Mouse (Mus musculus): ENCODE measurements around the gene Cmbl. TPM values are rescaled to one million over a fixed set of nuclear protein-coding genes. Genes with fewer than 3 reads are reported as not detected.

Gene Cmbl
- polyA plus RNA-seq, 1 experiment from 2014 or later, result 5.4 TPM

GRCm38 (mm10) chr15:31530659-31531445 lies 34.3 kb upstream of the Cmbl start, which contains the start of gene March6:
TSS of gene March6 (minus strand) at chr15:31531053.
- ATAC-seq (ENCODE audit: low FRiP score, low TSS enrichment), result peak; percentile 94
- H3K9me3 ChIP-seq (ENCODE audit: control insufficient read depth, low read length), result no peaks in the 10 kb centered on the region
- H3K27ac ChIP-seq (replicated peaks; ENCODE audit: low read depth, low read length), result peak within 1 kb of the TSS; percentile 99
- H3K27me3 ChIP-seq (ENCODE audit: control insufficient read depth, insufficient read depth, low read length), result no peaks in the 10 kb centered on the region
- H3K4me2 ChIP-seq (ENCODE audit: low read length), result peak within 1 kb of the TSS; percentile 82
- peak within 1 kb of the TSS; percentile 90 for H3K4me3 ChIP-seq (replicated peaks; ENCODE audit: low read depth, low read length)
- under 1% methylated on average over 112 of the region's 132 CpGs for WGBS
- H3K4me1 ChIP-seq (ENCODE audit: control insufficient read depth, insufficient read depth, low read length), result peaks cover 21% of the 10 kb centered on the region; the same call in 1 of the 2 replicates
- peak within 1 kb of the TSS; percentile 92 for H3K9ac ChIP-seq (replicated peaks; ENCODE audit: low read length)
- H3K36me3 ChIP-seq (ENCODE audit: control insufficient read depth, insufficient read depth, low read length), result no peaks in the 10 kb centered on the region
- peak; percentile 98 for DNase-seq

GRCm38 (mm10) chr15:31531446-31532330 lies 33.5 kb upstream of the Cmbl start:
- peak overlapping the region; percentile 65 for H3K4me2 ChIP-seq (ENCODE audit: low read length)
- no peaks in the 10 kb centered on the region for H3K27me3 ChIP-seq (ENCODE audit: control insufficient read depth, insufficient read depth, low read length)
- H3K9me3 ChIP-seq (ENCODE audit: control insufficient read depth, low read length), result no peaks in the 10 kb centered on the region
- H3K27ac ChIP-seq (replicated peaks; ENCODE audit: low read depth, low read length), result peak overlapping the region; percentile 99
- DNase-seq (no peak), ATAC-seq (ENCODE audit: low FRiP score, low TSS enrichment) (no peak)
- no peaks in the 10 kb centered on the region for H3K36me3 ChIP-seq (ENCODE audit: control insufficient read depth, insufficient read depth, low read length)
- 27% methylated on average over 16 of the region's 16 CpGs for WGBS
- peaks cover 29% of the 10 kb centered on the region for H3K4me1 ChIP-seq (ENCODE audit: control insufficient read depth, insufficient read depth, low read length)
- H3K9ac ChIP-seq (replicated peaks; ENCODE audit: low read length), result peak overlapping the region; percentile 92
- H3K4me3 ChIP-seq (replicated peaks; ENCODE audit: low read depth, low read length), result peak overlapping the region; percentile 90

DNA sequence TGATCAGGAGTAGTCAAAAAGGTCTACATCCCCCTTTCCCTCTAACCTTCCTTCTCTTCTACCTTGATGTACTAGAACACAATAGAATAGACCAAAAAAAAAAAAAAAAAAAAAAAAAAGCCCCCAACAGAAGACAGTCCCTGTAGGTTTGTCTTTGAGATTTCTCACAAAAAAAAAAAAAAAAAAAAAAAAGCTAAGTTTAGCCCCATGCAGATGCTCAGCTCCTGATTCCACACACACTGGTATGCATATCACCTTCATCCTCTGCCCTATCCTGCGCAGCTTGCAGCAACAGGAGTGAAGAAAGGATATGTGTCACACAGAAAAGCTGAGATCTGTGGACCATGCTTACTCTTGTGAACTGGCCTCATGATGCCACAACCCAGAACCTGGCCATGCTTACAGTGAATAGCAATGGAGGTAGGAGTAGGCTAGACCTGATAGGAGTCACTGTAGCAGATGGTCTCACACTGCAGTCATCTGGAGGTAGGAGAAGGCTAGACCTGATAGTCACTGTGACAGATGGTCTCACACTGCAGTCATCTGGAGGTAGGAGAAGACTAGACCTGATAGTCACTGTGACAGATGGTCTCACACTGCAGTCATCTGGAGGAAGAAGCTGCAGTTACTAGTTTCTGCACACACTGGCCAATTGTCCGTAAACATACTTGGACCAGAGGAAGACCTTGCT lies 32.7 kb upstream of the Cmbl start:
- H3K4me1 ChIP-seq (ENCODE audit: control insufficient read depth, insufficient read depth, low read length), result peaks cover 31% of the 10 kb centered on the region
- 91% methylated on average over 2 of the region's 2 CpGs for WGBS
- H3K9me3 ChIP-seq (ENCODE audit: control insufficient read depth, low read length), result no peaks in the 10 kb centered on the region
- no peak for DNase-seq
- H3K9ac ChIP-seq (replicated peaks; ENCODE audit: low read length), result no peak overlapping the region
- 0 out of 2 replicates have a peak overlapping the region, but pooled peaks have one; percentile 99 for H3K27ac ChIP-seq (replicated peaks; ENCODE audit: low read depth, low read length)
- no peaks in the 10 kb centered on the region for H3K27me3 ChIP-seq (ENCODE audit: control insufficient read depth, insufficient read depth, low read length)
- no peak for ATAC-seq (ENCODE audit: low FRiP score, low TSS enrichment)
- H3K36me3 ChIP-seq (ENCODE audit: control insufficient read depth, insufficient read depth, low read length), result no peaks in the 10 kb centered on the region
- no peak overlapping the region for H3K4me3 ChIP-seq (replicated peaks; ENCODE audit: low read depth, low read length)
- H3K4me2 ChIP-seq (ENCODE audit: low read length), result peak overlapping the region; percentile 65; the same call in 1 of the 2 replicates

DNA sequence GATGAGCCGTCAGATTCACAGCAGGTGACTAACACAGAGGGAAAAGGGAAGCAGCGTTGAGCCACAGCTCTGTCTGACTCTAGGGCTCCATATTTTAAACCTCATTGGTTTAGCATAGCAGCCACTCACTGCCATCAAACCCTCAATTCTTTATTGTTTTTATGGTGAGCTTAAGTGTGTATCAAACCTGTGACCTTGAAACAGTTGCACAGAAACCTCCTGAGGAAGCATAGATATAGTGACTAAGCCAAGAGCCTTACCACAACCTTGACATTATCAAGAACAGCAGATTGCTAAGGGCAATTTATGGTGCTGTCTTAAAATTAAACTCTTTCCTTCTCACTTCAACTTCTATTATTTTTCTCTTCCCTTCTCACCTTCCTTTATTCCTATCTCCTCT lies 31.7 kb upstream of the Cmbl start:
- Histone ChIP-seq H3K27ac (replicated peaks; ENCODE audit: low read depth, low read length) (no peak overlapping the region), H3K27me3 (ENCODE audit: control insufficient read depth, insufficient read depth, low read length) (no peaks in the 10 kb centered on the region), H3K4me2 (ENCODE audit: low read length) (no peak overlapping the region), H3K4me3 (replicated peaks; ENCODE audit: low read depth, low read length) (no peak overlapping the region), H3K9ac (replicated peaks; ENCODE audit: low read length) (no peak overlapping the region), H3K9me3 (ENCODE audit: control insufficient read depth, low read length) (no peaks in the 10 kb centered on the region), H3K36me3 (ENCODE audit: control insufficient read depth, insufficient read depth, low read length) (no peaks in the 10 kb centered on the region), H3K4me1 (ENCODE audit: control insufficient read depth, insufficient read depth, low read length) (peaks cover 28% of the 10 kb centered on the region)
- ATAC-seq (ENCODE audit: low FRiP score, low TSS enrichment), result no peak
- no peak for DNase-seq
- WGBS, result 76% methylated on average over 2 of the region's 2 CpGs

DNA sequence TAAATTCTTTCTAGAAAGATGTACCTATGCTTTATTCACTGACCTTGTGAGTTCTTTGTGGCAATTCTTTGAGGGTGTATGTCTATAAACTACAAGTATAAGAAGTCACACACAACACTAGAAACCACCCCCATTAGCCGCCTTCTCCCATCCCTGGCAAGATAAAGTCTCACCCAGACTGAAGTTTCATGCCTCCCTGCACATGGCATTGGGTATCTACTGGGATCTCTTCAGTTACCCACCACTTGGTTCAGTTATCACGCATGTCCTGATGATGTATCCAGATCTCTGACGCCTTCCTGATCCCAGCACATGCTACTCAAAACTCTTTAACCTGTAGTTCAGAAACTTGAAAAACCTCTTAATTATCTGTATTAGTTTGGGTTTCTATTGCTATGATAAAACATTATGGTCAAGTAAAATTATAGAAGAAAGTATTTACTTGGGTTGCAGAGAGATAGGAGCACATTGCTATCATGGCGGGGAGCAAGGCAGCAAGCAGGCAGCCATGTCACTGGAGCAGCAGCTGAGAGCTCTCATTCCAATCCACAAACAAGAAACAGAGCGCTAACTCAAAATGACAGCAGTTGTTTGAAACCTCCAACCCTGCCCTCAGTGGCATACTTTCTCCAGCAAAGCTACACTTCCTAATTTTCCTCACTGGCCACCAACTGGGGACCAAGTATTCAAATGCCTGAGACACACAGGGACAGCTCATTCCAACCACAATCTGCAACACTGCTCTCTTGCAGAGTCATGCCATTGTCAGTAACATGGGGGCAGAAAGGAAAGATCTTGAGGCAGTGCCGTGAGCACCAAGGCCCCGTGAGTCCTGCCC lies 30.5 kb upstream of the Cmbl start:
- H3K4me1 ChIP-seq (ENCODE audit: control insufficient read depth, insufficient read depth, low read length), result peaks cover 17% of the 10 kb centered on the region
- H3K27ac ChIP-seq (replicated peaks; ENCODE audit: low read depth, low read length), result peak overlapping the region; percentile 42; the same call in 1 of the 2 replicates
- no peaks in the 10 kb centered on the region for H3K27me3 ChIP-seq (ENCODE audit: control insufficient read depth, insufficient read depth, low read length)
- no peak overlapping the region for H3K4me2 ChIP-seq (ENCODE audit: low read length)
- WGBS, result 84% methylated on average over 7 of the region's 7 CpGs
- H3K4me3 ChIP-seq (replicated peaks; ENCODE audit: low read depth, low read length), result no peak overlapping the region
- ATAC-seq (ENCODE audit: low FRiP score, low TSS enrichment), result no peak
- no peak for DNase-seq
- no peak overlapping the region for H3K9ac ChIP-seq (replicated peaks; ENCODE audit: low read length)
- no peaks in the 10 kb centered on the region for H3K9me3 ChIP-seq (ENCODE audit: control insufficient read depth, low read length)
- no peaks in the 10 kb centered on the region for H3K36me3 ChIP-seq (ENCODE audit: control insufficient read depth, insufficient read depth, low read length)

- WGBS, result 17% methylated on average over 8 of the region's 8 CpGs
- H3K27me3 ChIP-seq (ENCODE audit: control insufficient read depth, insufficient read depth, low read length), result no peaks in the 10 kb centered on the region
- DNase-seq, result peak; percentile 14
- H3K36me3 ChIP-seq (ENCODE audit: control insufficient read depth, insufficient read depth, low read length), result no peaks in the 10 kb centered on the region
- H3K4me1 ChIP-seq (ENCODE audit: control insufficient read depth, insufficient read depth, low read length), result peaks cover 16% of the 10 kb centered on the region
- H3K27ac ChIP-seq (replicated peaks; ENCODE audit: low read depth, low read length), result peak overlapping the region; percentile 42
- H3K9ac ChIP-seq (replicated peaks; ENCODE audit: low read length), result no peak overlapping the region
- H3K9me3 ChIP-seq (ENCODE audit: control insufficient read depth, low read length), result no peaks in the 10 kb centered on the region
- no peak overlapping the region for H3K4me3 ChIP-seq (replicated peaks; ENCODE audit: low read depth, low read length)
- no peak overlapping the region for H3K4me2 ChIP-seq (ENCODE audit: low read length)
- no peak for ATAC-seq (ENCODE audit: low FRiP score, low TSS enrichment)
Observed at GRCm38 (mm10) chr15:31535259-31535855, 29.8 kb upstream of the Cmbl start.

- no peak overlapping the region for H3K4me3 ChIP-seq (replicated peaks; ENCODE audit: low read depth, low read length)
- peaks cover 16% of the 10 kb centered on the region for H3K4me1 ChIP-seq (ENCODE audit: control insufficient read depth, insufficient read depth, low read length)
- no peak overlapping the region for H3K4me2 ChIP-seq (ENCODE audit: low read length)
- H3K27ac ChIP-seq (replicated peaks; ENCODE audit: low read depth, low read length), result peak overlapping the region; percentile 43
- ATAC-seq (ENCODE audit: low FRiP score, low TSS enrichment), result peak; percentile 72
- H3K36me3 ChIP-seq (ENCODE audit: control insufficient read depth, insufficient read depth, low read length), result no peaks in the 10 kb centered on the region
- H3K9ac ChIP-seq (replicated peaks; ENCODE audit: low read length), result no peak overlapping the region
- peak; percentile 77 for DNase-seq
- 3% methylated on average over 7 of the region's 7 CpGs for WGBS
- no peaks in the 10 kb centered on the region for H3K27me3 ChIP-seq (ENCODE audit: control insufficient read depth, insufficient read depth, low read length)
- H3K9me3 ChIP-seq (ENCODE audit: control insufficient read depth, low read length), result no peaks in the 10 kb centered on the region
Observed at GRCm38 (mm10) chr15:31536051-31536737, 29.0 kb upstream of the Cmbl start.

Measured in midbrain, embryonic 14.5 days (tissue).